Mouse (Mus musculus): ENCODE data around the gene Fbxw5.

Gene Fbxw5

DNA sequence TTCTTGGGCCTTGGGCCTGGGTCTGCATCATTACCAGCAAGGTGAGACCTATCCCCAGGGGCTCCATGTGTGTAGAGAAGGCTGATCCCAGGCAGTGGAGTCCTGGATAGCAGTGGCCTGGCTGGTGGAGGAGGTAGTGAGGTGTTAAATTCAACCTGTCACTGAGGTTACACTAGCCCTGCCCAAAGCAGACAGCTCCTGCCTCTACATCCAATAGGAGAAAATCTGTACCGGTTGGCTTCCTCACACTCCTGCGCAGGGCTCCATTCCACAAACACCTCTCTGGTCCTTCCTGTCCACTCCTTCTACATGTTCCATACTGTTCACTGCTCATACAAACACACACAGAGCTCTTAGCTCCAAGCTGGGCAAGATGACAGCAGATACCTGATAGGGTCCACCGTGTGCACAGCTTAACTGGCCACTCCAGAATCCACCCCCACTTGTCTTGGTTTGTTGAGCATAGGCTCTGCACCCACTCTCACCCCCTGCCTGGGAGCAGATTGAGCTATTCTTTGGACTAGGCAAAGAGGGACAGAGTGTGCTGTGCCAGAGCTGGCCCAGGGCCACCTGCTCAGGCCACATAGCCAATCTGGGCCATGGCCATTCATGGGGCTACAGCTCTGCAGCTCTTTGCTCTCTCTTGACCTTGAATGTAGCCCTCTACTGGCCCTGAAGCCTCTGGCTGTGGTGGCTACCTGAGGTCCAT is 22.4 kb upstream of the Fbxw5 start:
- DNase-seq (ENCODE audit: low read depth, low spot score), result peak; percentile 70

DNA sequence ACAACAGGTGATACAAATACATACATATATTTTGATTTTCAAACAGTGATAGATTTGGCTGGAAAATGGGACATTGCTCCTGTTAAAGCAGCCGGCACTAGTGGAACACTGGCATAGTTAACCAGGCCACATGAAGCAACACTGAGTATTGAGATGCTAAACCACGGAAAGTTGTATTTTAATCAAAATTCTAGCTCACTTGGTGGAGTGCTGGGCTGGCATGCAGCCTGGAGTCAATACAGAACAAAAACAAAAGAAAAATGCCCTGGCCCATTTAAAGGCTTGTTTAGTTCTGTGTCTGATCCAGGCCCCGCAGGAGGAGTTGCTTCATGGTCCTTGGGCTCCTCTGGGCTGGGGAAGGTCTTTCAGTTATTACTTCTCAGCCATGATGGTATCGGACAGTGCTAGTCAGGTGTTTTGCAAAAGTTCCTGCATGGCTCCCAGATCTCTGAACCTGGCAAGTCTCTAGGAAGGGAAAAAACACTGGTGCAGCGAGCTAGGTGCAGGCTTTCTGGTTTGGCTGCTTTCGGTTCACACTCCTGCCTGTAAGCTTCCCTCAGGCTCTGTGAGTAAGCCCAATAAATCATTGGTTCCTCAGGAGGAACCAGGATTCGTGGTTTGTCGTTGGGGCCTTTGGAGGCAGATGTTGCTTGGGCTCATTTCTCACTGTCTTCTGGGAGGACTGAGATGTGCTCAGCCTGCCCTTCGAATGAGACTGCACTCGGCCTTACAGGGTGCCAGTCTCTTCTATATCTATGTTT is 20.8 kb upstream of the Fbxw5 start:
- DNase-seq (ENCODE audit: low read depth, low spot score), result no peak

DNA sequence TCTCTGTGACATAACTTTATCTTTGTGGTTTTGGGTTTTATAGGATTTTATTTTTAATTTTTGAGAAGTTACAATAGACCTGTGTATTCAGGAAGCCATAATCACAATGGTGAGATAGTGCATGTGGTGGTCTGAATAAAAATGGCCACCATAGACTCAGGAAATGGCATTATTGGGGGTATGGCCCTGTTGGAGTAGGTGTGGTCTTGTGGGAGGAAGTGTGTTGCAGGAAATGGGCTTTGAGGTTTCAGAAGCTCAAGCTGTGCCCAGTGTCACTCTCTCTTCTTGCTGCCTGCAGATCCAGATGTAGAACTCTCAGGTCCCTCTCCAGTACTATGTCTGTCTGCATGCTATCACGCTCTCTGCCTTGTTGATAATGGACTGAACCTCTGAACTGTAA is 20.0 kb upstream of the Fbxw5 start:
- no peak for DNase-seq (ENCODE audit: low read depth, low spot score)

DNA sequence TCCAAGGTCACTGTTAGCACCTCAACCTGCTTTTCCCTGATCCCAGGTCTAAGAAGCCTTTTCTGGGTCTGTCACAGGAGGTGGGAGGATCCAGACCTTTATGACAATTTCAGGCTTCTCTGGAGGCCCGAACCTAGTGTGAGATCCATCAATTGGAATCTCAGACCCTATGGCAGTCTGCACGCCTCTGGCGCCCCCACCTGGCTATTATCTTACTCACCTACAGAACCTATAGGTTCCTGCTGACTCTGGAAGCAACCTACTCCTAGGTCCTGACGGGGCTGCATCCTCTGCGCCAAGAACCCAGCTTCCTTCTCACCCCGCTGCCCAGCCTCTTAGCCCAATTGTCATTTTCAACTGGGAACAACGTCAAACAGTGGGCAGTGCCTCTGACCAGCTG is 17.6 kb upstream of the Fbxw5 start:
- DNase-seq (ENCODE audit: low read depth, low spot score), result no peak

DNA sequence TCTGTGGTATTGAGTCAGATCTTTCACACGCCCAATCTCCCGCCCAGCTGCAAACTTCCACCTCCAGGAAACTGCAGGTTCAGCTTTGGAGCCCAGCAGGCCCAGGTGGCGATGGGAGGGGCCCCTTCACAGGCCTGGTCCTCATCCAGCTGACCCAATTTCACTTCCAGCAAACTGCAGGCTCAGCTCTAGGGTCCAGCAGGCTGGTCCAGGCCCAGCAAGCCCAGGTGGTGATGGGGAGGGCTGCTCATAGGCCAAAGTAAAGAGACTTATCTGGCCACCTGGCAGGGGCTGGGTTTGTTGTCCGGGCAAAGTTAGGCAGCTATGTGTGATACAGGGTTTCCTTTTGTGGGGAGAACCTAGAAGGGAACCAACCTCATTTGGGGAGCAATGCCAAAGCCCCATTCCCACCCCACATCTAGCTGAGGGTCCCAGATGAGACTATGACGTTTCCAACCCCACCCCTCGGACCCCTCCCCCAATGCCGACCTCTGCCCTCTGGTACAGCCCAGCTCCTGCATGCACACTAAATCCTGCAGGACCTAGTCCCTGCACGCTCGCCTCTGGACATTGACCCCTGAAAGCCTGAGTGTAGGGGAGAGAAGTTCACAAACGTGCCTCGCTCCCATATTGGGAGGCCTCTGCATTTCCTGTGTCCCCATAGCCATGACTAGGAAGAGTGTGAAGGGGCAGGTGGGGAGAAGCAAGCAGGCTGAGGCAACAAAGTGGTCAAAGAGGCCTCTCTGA is 15.5 kb upstream of the Fbxw5 start:
- DNase-seq (ENCODE audit: low read depth, low spot score), result no peak

DNA sequence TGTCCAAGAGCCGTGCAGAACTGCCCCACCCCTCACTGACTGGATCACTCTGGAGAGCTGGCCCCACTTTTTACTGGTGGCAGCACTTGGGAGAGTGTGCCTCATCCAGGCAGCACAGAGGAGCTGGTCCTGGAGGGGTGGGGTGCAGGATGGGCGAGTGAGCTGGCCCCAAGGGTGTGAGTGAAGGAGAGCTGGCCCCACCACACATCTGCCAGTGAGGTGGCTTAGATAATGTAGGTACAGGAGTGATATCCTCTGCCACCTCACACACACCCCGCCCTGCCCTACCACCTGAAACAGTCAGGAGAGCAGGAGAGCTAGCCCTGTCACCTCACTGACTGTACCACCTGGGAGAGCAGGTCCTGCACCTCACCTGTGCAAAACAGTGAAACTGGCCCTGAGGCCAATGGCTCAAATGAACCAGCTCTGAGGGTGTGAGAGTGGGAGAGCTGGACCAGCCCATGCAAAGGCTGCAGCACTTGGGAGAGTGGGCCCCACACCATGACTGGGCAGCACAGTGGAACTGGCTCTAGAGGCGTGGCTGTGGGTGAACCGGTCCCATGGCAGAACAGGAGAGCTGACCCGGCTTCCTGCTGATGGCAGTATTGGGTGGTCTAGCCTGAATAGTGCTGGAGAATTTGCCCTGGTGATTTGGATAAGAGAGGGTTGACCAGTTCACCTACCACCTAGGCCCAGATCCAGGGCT is 12.4 kb upstream of the Fbxw5 start:
- DNase-seq (ENCODE audit: low read depth, low spot score), result no peak

DNA sequence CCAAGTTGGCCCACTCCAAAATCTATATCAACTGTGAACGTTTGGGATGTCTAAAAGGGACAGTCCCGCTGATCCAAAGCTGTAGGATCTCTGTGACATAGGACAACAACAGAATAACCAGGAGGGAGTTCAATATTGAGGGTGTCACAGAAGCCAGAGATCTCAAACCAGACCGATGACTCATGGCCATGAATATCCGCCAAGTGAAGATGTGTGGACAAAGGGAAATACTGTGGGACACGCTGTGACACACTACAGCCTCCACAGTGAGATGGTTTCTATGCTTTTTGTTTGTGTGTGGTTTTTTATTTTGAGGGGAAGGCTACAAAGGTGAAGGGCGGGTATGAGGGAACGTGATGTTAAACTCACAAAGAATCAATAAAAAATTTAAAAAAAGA is 11.9 kb upstream of the Fbxw5 start:
- DNase-seq (ENCODE audit: low read depth, low spot score), result no peak

DNA sequence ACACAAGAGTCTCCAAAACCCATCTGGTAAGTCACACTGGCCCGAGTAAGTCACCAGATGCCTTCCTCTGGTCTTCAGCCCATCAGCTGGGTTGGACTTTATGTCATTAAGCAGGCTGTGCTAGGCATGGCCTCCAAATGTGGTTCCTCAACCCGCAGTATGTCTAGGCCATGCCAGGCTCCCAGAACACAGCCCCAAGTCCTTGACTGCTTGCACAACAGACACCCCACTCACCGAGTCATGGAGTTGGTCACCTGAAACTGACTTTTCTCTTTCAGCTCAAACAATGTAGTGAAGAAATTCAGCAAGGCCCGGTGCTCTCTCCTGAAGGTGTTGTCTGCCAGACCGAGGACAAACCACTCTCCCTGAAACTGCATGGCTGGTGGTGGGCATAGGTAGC is 7.6 kb upstream of the Fbxw5 start:
- no peak for DNase-seq (ENCODE audit: low read depth, low spot score)

DNA sequence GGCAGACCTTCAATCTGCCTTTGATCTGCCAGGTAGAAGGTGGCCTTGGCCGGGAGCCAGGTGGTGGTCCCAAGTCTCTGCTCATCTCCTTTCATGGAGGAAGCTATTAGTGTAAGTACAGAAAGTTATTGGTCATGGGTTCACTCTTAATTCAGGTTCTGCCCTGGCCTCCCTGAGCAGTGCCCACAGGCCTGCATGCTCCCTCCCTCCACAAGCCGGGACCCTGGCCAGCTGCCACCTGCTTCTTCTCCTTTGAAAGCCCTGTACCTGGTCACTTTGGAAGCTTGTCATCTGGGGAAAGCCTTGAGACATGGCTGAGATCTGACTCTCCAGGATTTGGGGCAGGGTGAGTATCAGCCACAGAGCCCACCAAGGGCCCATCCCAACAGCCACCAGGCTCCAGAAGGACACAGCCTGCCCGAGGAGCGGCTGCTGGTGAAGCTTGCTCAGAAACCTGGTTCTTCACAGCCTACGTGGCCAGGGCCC is 7.0 kb upstream of the Fbxw5 start, which contains the start of gene Lcn12:
Gene Lcn12 (minus strand): TSS at position 436 of the 486 bp plus-strand sequence.
- DNase-seq (ENCODE audit: low read depth, low spot score), result no peak

DNA sequence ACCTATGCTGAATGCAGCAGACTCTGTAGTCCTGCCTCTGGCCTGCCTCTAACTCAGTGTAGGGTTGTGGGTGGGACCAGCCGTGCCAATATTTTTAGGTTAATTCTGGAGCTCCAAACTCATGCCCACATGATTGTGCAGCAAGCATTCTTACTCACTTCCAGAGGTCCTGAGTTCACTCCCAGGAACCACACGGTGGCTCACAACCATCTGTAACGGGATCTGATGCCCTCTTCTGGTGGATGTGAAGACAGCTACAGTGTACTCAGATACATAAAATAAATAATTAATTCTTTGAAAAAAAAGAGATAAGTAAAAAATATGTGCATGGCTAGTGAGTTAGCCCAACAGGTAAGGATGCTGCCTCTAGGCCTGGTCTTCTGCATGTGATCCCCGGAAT is 4.1 kb upstream of the Fbxw5 start:
- DNase-seq (ENCODE audit: low read depth, low spot score), result no peak

DNA sequence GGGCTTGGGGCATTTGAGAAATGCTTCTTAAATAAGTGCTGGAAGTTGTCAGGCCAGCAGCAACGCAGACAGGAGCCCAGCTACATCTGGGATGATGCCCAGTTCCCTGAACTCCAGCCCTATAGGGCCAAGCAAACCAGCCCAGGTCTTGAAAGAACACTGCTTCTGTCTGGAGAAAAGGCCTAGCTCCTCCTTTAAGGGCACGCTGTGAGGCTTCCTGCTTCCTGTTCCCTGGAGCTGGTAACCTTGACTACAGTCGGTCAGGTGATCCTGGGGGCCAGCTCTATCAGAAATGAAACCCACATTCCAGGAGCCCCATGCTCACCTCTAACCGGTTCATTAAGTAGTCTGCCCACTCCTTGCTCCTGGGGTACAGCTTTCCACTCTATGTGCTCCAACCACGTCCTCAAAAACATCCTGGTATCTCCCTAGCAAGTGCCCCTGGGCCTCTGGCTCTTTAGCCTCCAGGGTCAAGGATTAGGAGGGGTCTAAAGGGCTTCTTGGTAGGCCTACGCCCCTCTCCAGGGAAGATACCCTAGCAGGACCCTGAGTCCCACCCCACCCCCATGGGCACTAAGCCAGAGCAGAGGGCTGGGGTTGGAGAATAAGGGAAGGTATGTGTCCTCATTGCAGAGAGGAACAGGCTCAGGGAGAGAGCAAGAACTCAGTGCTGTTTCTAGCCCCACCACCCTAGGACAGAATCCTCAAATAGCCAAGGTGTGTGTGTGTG is 2.5 kb upstream of the Fbxw5 start:
- no peak for DNase-seq (ENCODE audit: low read depth, low spot score)

DNA sequence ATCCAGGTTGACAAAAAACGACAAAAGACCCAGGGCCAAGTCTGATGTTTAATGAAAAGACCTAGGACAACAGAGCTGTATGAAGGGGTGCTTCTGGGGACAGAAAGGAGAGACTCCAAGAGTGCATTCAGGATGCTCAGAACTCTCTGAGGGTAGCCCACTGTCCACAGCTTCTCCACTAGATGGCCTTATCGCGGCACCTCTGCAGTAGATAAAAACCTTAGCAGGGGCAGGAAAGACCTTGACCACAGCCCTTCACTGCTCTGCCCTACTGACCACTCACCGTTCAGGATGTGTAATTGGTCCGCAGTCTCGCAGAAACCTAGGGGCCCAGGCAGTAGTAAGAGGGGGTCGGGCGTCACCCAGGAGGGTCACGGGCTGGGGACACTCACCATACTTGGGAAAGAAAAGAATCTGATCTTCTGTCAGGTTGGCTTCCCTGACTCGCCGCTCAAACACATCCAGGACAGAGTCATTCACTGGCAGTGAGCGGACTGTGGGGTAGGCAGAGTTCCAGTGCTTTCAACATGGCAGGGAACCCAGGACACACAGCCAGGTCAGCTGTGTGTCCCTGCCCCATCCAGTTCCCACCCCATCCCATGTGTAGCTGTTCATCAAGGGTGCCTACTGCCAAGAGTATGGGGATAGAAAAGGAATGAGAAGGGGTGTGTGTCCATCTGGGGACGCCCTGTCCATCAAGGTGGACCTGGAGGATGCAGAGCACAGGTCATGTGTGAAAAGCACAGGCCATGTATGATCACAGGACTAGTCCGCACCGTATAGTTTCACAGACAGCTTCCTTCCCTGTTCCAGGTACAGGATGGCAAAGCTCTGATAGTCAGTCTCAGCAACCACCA is 1.7 kb upstream of the Fbxw5 start:
- no peak for DNase-seq (ENCODE audit: low read depth, low spot score)

DNA sequence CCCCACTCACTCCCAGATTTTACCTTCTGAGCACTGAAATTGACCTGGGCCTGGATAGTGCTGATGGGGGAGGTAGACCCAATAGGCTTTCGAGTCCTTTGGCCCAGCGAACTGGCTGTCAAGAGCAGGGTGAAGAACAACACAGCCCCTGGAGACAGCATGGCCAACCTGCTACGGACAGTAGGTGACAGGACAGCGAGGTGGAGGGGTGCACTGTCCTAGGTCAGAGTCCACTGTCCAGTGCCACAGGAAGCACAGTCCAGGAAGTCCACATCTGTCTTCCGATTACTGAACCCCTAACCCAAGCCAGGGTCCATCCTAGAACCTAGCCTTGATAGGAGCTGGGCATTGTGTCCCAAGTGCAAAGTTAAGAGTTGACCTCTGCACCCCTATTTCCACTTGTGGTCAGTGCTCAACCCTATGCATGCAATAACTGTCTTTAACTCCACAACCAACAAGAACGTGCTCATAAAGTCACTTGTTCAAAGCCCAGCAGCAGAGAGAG is 427 bp upstream of the Fbxw5 start:
- DNase-seq (ENCODE audit: low read depth, low spot score), result no peak

DNA sequence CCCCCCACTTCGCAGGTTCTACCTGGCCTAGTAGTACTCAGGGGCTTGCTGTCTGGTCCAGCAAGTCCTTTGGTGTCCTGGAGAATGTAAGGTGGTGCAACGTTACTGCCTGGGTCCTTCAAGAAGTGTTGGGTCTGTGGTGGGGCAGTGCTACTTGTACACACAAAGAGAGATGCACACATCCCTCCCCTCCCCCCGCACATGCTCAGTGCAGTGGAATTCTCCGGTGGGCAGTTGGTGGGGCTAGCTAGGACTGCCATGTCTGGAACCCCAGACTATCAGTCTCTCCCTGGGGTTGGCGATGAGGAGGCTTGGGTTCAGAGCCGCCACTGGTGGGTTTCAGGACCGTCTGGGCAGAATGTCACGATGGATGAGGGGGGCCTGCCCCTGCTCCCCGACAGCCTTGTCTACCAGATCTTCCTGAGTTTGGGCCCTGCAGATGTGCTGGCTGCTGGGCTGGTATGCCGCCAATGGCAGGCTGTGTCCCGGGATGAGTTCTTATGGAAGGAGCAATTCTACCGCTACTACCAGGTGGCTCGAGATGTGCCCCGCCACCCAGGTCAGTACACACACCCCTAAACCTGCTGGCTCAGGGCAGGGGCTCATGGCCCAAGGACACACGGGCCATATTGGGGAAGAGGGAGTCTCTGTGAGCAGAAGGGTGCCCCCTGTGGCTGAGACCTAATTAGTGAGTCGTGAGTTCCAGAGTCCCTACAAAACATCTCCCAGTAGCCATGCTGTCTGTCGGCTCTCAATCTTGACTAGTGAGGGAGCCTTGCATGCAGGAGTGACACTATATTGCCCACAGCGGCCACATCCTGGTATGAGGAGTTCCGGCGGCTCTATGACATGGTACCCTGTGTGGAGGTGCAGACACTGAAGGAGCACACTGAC is 1.3 kb downstream of the Fbxw5 start, which contains the start of gene C8g:
Gene C8g (minus strand): TSS at position 127 of the 894 bp plus-strand sequence.
- DNase-seq (ENCODE audit: low read depth, low spot score), result no peak

DNA sequence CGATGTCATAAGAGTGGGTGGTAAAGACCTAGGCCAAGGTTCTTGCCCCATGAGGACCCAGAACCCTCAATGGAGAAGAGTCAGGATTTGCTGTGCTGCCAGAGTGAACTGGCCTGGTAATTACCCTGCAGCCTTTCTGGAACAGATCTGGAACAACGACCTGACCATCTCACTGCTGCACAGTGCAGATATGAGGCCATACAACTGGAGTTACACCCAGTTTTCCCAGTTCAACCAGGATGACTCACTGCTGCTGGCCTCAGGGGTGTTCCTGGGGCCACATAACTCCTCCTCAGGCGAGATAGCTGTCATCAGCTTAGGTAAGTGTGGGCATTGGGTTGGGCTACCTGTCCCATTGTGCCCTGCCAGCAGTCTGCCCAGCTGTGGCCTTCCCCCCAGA is 2.2 kb downstream of the Fbxw5 start:
- no peak for DNase-seq (ENCODE audit: low read depth, low spot score)

DNA sequence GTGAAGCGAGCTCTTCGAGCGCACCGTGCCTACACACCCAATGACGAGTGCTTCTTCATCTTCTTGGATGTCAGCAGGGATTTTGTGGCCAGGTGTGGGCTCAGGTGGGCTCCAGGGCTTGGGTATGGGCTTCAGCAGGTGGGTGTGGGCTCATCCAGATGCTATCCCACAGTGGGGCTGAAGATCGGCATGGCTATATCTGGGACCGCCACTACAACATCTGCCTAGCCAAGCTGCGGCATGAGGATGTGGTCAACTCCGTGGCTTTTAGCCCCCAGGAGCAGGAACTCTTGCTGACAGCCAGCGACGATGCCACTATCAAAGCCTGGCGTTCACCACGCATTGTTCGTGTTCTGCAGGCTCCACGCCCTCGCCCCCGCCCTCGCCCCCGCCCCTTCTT is 4.0 kb downstream of the Fbxw5 start:
- DNase-seq (ENCODE audit: low read depth, low spot score), result no peak

DNA sequence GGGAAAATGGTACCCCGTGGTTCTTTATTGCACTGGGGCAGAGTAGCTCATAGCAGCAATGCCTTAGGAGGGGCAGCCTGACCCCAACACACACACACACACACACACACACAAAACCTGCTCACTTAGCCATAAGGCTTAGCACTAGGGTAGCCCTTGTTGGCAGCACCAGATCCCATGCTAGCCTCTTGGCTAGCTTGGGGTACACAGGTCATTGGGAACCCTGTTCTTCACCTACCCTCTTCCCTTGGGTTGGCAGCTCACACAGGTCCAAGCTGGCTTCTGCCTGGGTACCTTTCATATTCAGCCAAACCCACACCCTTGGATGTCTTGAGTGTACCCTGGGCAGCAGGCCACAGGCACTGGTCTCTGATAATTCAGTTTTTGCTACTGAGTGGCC is 4.5 kb downstream of the Fbxw5 start:
- no peak for DNase-seq (ENCODE audit: low read depth, low spot score)

DNA sequence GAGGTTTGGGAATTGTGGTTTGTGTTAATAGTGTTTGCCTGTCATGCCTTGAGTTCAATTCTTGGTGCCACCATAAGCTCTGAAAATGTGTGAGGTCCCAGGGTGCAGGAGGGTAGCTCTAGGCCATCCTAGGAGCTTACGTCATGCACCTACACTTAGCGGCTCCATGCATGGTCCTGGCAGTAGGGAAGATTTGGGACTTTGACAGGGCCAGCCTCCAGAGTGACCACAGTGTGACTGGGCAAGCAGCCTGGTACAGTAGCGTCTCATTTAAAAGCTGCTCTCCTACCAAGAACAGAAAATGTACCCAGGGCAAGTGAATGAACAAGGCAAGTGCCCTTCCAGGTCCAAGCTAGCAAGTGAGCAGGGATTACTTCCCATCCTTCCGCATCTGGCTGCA is 5.3 kb downstream of the Fbxw5 start:
- DNase-seq (ENCODE audit: low read depth, low spot score), result no peak

DNA sequence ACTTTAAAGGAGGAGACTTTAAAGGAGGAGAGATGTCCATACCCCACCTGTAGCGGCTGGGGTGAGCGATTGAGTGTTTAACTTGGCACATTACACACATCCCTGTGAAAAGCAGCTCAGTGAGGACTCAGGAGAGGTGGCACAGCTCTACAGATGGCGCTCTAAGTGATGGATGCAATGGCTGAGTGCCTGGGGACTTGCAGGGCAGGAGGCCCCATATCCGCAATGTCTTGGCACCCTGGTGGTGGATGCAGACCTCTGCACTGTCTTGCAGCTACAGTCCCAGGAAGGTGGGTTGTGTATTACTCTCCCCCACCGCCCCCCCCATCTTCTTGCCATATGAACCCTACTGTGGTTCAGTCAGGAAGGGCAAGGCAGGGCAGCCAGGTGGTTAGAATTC is 6.4 kb downstream of the Fbxw5 start:
- DNase-seq (ENCODE audit: low read depth, low spot score), result no peak

Data from skeletal muscle tissue, adult 2 months (tissue).